Mouse (Mus musculus): Measurements from ENCODE around the gene Myoz1. TPM values are rescaled to one million over a fixed set of nuclear protein-coding genes. Genes with fewer than 3 reads are reported as not detected.
"Not testable (repeated sequence)": the region's sequence is repeated elsewhere in the genome, so short reads cannot be mapped to it uniquely, and the experiment has no call there.

Myoz1 gene
- polyA plus RNA-seq, 1 experiment from 2014 or later: 0.52 TPM

DNA sequence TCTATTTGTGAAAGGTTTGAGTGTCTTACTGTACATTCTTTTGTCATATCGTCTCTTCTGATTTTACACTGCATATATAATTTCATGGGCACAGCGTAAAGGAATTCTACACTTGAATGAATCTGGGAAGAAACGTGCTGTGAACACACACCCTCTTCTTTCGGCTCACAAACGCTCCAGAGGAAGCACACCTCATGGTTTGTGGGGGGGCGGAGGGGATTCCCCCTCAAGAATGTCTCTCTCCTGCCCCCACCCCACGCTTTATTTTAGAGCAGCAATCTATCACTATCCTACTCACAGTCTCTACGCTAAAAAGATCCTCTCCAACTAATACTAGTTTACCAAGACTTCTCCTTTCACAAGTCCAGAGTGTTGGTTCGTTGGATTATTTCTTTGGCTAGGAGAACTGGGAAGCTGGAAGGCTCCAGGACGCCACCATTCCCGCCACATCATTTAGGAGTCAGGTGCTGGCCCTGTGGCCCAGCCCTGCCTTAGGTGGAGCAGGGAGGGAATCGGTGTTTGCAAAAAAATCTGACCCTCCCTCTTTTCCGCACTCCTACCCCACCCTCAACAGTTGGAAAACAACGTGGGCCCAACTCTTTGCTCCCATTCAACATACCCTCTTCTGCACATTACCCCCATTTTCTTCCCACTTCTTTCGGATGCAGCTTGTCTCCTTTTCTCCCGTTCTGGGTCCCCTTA is 16.3 kb downstream of the Myoz1 start:
- DNase-seq (ENCODE audit: low spot score): peak; percentile 62

DNA sequence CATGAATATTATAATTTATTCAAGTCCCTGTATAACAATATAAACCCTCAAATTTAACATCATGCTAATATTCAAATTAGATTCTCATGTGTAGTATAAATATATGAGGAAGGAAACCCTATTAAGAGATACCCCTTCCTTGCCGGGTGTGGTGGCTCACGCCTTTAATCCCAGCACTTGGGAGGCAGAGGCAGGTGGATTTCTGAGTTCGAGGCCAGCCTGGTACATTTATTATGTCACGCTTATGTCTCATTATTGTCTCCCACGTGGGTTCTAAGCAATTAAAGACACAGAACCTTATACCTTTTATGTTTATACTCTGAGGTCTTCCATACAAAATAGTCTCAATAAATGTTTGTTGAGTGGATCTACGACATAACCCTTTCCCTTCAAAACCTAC is 17.6 kb downstream of the Myoz1 start:
- no peak for DNase-seq (ENCODE audit: low spot score)

DNA sequence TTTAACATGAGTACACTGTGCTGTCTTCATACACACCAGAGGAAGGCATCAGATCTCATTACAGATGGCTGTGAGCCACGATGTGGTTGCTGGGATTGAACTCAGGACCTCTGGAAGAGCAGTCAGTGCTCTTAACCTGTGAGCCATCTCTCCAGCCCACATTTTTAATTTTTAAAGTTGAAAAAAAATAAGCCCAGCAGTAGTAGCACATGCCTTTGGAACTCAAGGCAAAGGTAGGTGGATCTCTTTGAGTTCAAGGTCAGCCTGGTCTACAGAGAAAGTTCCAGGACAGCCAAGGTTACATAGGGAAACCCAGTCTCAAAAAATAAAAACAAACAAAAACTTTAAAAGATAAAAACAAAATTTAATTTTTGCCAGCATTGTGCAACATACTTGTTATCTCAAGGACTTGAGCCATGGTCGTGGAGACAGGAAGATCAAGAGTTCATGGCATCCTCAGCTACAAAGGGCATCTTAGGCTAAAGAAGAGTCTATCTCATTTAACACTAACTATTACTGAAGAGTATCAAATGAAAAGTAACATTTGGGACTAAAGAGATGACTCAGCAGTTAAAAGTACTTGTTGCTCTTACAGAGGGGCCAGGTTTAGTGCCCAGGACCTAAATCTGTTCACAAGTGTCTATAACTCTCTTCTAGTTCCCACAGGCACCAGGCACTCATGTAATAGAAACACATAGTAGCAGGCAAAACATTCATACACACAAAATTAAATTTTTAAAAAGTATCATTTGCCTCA is 18.3 kb downstream of the Myoz1 start:
- no peak for DNase-seq (ENCODE audit: low spot score)

DNA sequence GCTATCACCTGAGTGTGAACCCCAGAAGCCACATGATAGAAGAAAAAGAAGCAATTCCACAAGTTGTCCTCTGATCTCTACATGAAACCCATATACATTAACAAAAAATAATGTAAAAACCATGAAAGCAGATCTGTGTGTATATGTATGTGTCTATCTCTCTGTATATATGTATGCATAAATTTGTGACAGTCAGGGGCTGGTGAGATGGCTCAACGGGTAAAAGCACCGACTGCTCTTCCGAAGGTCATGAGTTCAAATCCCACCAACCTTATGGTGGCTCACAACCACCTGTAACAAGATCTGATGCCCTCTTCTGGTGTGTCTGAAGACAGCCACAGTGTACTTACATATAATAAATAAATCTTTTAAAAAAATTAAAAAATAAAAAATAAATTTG is 19.4 kb downstream of the Myoz1 start:
- DNase-seq (ENCODE audit: low spot score): not testable (repeated sequence)

DNA sequence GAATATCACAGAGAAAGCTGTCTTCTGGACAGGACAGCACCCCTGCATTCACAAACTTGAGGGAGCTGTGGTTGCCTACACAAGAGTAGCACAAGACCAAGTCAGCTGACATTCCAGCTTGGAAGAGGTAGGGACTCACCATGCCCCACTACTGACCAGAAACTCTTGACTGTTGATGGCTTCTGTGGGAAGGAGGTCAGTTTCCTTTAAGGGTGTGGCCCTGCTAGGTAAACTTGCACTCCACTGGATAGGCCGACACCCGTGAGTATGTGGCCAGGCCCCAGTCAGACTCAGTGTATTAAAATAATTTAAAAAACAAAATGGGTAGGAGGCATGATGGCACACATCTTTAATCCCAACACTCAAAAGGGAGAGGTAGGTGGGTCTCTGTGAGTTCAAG is 20.8 kb downstream of the Myoz1 start:
- DNase-seq (ENCODE audit: low spot score): no peak

DNA sequence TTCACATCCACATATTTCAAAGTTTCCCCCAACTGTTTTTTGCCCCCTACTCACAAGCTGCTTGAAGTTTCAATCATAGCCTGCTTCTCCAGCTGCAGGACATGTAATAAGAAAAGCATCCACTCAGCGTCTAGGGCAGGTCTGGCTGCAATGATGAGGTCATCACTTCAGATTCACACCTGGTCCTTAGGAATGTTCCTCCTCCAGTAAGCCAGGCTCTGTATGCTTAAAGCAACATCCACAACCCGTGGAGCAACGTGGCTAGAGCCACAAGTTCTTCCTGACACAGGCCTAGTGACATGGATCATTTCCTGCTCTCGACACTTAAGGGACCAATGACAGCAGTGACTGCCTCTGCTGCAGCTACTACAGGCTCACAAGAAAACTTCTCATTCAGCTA is 25.1 kb downstream of the Myoz1 start:
- DNase-seq (ENCODE audit: low spot score): no peak

DNA sequence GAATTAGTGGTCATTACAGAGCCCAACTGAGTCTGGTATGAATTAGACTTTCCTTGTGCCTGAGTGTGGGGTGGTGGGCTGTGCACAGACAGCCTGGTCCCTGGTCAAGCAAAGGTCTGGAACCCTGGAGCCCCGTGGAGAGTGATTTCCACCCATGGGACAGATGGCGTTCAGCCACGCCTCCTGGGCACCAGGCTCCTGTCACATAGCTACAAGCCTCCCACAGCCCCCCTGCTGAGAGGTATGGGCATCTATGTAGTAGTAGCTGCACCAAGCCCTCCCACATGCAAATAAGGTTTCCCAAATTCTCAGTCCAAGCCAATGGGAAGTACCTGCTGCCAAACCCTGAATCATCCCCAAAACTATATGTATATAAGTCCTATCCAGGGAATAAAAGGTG is 29.4 kb downstream of the Myoz1 start:
- no peak for DNase-seq (ENCODE audit: low spot score)

DNA sequence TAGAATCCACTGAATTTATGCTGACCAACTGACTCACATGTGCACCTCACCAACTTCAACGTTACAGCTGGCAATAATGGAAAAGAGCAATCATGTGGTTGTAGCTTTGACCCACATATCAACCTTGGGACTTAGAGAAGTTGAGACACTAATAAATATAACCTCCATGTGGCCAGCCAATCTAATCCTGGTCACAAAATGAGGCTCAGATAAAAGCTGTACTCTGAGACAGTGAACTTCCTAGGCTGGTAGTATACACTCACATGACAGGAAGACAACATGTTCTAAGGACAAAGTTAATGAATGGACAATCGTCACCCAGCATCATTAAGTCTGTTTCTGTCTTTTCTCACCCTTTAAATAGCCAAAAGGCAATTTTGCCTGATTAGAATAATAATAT is 29.9 kb downstream of the Myoz1 start:
- DNase-seq (ENCODE audit: low spot score): no peak

DNA sequence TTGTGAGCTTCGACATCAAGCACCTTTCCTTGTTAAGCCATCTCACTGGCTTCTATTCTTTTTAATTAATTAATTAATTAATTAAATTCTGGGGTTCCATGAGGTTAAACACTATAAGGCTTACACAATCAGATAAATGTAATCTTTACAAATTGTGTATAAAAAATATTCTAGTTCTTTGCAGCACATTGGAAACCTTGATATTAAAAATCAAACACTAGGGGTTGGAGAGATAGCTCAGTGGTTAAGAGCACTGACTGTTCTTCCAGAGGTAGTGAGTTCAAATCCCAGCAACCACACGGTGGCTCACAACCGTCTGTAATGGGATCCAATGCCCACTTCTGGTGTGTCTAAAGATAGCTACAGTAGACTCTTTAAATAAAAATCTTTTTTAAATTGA is 33.4 kb downstream of the Myoz1 start:
- DNase-seq (ENCODE audit: low spot score): no peak

DNA sequence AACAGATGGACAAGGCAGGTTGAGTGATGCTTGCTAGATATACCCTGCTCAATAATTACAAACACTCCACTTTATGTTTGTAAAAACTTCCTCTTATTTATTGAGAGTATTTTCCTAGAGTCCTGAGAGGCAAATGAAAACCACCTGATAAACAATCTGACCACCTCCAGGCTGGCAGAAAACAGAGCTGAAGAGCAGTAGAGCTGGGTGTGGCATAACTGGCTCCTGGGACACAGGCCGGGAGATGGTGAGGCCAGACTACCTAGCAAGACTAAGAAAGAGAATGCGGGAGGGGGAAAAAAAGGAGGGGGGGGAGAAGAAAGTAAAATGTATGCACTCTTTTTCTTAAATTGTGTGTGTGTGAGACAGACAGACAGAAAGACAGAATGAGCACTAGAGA is 33.9 kb downstream of the Myoz1 start:
- DNase-seq (ENCODE audit: low spot score): no peak

DNA sequence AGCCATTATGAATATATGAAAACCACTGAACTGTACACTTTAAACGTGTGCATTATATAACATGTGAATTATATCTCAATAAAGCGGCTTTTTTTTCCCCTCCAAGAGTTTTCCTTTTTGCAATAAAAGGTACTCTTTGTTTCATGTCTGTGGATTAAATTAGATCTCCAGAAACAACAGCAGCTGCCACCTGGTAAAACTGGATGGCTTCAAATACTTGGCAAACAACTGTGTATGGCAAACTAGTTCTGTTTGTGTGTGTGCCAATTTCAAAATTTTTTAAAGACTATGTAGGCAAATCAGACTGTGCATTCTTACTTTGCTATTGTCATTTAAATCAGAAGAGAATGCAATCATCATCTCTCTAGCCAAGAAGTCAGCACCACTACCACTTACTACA is 34.4 kb downstream of the Myoz1 start:
- no peak for DNase-seq (ENCODE audit: low spot score)

DNA sequence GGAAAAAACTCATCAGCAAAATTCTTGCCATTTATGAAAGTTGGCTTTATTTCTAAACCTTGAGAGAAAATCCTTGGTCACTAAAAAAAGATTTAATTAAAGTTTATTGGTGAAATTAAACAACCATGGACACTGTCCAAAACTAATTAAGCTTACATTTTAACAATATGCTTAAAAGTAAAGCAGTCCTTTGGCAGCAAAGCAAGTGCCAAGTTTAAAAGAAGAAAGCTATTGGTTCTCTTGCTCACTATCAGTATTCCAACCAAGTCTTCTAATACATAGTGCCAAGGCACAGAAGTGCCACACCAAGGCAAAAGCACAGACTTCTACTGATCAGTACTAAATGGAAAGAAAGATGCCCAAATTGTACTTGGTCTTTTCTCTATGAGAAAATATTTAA is 37.2 kb downstream of the Myoz1 start:
- DNase-seq (ENCODE audit: low spot score): no peak

DNA sequence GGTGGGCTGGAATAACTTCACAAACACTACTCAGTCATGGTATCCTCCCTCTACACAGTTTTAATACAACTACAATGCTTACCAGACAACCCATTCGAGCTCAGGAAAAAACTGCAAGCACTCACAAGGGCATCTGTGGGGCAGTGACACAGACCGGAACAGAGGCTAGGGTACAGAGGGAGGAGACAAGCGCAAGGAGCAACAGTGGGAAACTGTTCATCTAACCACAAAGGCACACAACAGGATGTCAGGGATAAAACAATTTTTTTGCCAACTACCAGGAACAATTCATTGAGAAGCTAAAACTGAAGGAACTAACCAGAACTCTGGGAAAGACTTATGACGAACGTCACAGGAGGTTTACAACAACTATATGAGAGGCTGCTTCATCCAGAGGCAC is 38.1 kb downstream of the Myoz1 start:
- DNase-seq (ENCODE audit: low spot score): peak; percentile 29

DNA sequence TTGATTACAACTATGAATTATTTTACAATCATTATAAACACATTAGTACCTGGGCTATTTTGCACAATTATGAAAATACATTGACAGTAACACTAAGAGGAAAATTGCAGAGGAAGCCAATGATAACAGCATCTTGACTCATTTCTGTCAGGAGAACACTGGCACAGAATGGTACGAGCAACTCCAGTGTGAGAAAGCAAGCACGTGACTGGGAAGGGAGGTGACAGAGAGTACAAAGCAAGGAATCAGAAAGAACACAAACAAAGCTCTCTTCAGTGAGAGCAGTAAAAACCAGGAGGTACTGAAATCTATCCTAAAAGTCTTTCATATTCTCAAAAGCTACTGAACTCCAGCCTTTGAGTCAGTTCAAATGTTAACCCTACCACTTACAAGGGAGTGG is 39.9 kb downstream of the Myoz1 start:
- DNase-seq (ENCODE audit: low spot score): no peak

DNA sequence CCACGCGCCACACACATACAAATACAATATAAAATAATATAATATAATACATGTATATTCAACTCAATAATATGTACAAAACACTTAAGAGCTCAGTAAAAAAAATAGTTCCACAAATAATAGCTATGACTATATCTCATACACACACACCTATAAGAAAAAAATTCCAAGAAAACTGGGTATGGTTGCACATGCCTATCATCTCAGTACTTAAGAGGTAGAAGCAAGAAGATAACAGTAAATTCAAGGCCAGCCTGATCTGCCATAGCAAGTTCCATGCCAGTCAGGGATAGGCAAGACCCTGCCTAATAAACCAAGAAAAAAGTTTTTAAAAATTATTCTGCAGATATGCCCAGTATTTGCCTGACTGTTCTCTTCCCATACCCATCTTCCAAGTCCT is 41.3 kb downstream of the Myoz1 start:
- no peak for DNase-seq (ENCODE audit: low spot score)

DNA sequence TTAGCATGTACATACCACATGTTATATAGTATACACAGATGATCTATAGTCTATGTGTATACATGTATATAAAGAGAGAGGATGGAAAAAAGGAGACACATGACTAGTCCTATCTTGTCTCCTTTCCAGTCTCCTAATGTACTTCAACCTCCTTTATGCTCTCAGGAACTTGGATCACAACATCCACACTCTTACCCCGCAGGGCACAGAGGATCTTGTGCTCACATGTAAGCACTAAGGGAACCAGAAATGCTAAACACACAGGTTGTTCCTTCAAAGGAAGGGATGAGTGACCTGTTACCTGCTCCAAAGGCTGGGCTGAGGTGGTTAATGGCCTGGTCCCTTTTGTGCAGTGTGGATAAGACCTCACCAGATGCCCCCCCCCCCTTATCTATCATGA is 43.5 kb downstream of the Myoz1 start:
- DNase-seq (ENCODE audit: low spot score): no peak

DNA sequence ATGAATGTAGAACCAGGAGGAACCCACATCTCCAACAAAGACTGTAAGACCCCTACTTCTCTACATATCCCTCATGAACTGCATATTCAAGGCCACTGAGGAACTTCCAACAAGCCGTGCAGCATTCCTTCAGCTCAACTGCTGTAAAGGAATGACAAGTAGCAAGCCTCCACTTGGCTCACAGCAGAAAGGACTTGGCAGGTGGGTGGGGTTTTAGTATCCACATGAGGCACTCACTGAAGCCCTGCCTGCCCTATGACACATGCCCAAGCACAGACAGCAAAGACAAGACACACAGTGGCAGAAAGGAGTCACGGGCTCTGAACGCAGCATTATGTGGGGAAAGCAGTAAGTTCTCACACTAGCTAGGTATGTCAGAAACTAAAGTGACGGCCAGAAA is 46.2 kb downstream of the Myoz1 start:
- DNase-seq (ENCODE audit: low spot score): no peak

DNA sequence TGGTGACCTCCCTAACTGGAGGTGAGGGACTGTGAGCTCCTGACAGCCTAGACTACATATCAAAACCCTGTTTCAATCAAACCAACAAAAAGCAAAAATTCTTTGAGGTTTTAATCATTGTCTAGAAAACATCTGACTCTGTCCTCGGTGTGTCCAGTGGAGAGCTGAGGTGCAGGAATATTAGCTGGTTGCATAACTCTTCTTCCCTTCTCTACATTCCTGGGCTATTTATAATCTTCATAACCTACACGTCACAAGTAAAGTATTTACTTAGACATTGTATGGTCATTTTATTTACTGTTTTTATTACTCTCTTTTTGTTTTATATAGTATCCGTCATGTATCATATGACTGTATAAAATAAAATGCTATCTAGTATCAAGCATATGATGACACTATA is 46.8 kb downstream of the Myoz1 start:
- DNase-seq (ENCODE audit: low spot score): no peak

DNA sequence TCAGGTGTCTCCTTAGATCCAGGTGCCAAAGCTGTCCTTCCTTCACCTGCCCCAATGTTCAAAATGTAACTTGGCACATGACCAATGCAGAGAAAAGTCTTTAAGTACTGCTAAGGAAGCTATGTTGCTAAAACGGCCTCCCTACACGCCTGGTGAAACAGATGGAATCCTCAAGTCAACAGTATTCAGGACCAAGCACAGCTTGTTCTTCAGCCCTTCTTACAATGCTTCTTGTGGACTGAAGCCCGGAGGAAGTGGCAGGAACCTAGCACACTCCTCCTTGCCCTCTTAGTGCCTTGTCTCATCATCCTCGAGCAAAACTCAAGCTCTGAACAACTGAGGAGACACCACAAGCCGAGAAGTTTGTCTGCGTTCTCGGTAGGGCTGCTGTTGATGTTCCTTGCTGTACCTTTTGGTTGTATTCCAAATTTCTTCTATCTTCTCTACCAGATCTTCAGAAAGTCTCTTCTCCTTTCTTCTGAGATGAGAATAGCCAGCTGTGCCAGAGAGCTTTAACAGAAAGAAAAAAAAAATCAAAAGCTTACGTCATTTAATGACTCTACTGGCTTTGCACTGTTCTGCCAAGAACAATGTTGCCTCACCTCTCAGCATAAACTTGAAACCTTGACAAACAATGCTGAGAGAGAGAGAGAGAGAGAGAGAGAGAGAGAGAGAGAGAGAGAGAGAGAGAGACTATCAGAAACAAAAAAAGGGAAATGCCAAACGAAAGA is 48.8 kb downstream of the Myoz1 start:
- DNase-seq (ENCODE audit: low spot score): no peak

DNA sequence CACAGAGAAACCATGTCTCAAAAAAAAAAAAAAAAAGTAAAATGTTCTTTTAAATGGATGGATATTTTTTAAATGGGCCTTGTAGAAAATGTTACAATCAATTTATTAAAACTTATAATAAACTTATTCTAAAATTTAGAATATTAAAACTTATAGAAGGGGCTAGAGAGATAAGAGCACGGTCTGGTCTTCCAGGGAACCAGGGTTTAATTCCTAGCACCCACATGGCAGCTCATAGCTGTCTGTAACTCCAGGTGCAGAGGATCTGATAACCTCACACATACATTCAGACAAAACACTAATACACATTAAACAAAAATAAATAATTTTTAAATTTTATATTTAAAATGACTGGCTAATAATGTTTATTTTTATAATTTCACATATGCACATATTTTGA is 55.1 kb downstream of the Myoz1 start:
- DNase-seq (ENCODE audit: low spot score): no peak

DNA sequence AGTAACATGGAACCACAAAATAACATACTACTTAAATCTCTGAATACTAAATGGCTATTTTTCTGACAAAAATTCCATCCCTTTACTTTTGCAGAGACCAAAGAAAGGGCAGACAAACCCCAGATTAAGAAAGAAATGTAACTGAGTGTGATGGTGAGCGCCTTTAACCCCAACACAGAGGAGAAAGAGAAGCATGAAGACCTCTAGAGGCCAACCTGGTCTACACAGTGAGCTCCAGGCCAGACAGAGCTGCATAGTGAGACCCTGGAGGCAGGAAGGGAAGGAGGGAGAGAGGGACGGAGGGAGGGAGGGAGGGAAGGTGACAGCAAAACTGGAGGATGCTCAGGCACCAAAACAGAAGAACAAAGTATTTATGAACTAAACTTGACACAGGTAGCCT is 56.1 kb downstream of the Myoz1 start:
- DNase-seq (ENCODE audit: low spot score): no peak

DNA sequence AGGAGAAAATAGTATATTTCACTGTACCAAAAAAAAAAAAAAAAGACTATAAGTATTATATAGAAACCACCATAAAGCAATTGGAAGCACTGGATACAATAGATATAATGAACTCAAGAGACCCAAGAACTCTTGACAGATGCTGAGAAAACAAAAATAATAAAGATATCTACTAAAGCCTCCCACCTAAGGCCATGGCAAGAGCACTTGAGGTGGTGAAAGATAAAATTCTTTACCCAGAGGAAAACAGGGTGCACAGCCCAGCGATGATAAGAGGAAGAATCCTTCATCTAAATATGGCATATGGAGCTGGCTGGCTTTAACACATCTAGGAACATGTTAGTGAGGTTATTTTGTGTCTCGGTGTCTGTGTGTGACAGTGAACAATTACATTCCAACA is 56.8 kb downstream of the Myoz1 start:
- DNase-seq (ENCODE audit: low spot score): no peak

Measured in thymus, postnatal 0 days (tissue).